Mouse (Mus musculus) C2C12 (cell line): ENCODE data around the gene Mmel1. TPM values are rescaled to one million over a fixed set of nuclear protein-coding genes. Genes with fewer than 3 reads are reported as not detected.

ENCODE experiments used
- H3K27me3 ChIP-seq: one replicate; pipeline ENCODE4 v1.6.1; 2011; ENCODE audit not compliant: control insufficient read depth, insufficient read depth, insufficient read length
- H3K36me3 ChIP-seq: one replicate; pipeline ENCODE4 v1.6.1; 2011; ENCODE audit not compliant: control insufficient read depth, insufficient read depth
- H3K4me3 ChIP-seq: one replicate; pipeline ENCODE4 v1.5.1; 2011; ENCODE audit warnings: mild to moderate bottlenecking, control low read depth; ENCODE audit not compliant: poor library complexity, insufficient read depth, severe bottlenecking
- H3K79me2 ChIP-seq: one replicate; pipeline ENCODE4 v1.6.1; 2011; ENCODE audit not compliant: control insufficient read depth, insufficient read depth
- H3K79me3 ChIP-seq: one replicate; pipeline ENCODE4 v1.6.1; 2011; ENCODE audit warnings: low read depth, control low read depth
- H3ac ChIP-seq: one replicate; pipeline ENCODE3; 2011; ENCODE audit warnings: low read depth; ENCODE audit not compliant: control insufficient read depth, insufficient read length
- CEBPB ChIP-seq: IDR thresholded peaks from one replicate; pipeline ENCODE4 v1.6.1; 2011; ENCODE audit warnings: low read depth, mild to moderate bottlenecking, control low read depth, moderate library complexity
- CTCF ChIP-seq: IDR thresholded peaks from one replicate; pipeline ENCODE4 v1.5.1; 2011; ENCODE audit not compliant: control insufficient read depth, insufficient read depth, insufficient read length
- FOSL1 ChIP-seq: IDR thresholded peaks from one replicate; pipeline ENCODE4 v1.8.0; 2011; ENCODE audit warnings: mild to moderate bottlenecking, low read length; ENCODE audit not compliant: poor library complexity, insufficient read depth, severe bottlenecking
- MAX ChIP-seq: IDR thresholded peaks from one replicate; pipeline ENCODE4 v1.6.1; 2011; ENCODE audit warnings: mild to moderate bottlenecking, control low read depth
- MYOD1 ChIP-seq: IDR thresholded peaks from one replicate; pipeline ENCODE4 v1.6.1; 2011; ENCODE audit warnings: low read depth; ENCODE audit not compliant: control insufficient read depth, insufficient read length
- MYOG ChIP-seq: IDR thresholded peaks from one replicate; pipeline ENCODE4 v1.6.1; 2011; ENCODE audit not compliant: control insufficient read depth, insufficient read length; ENCODE audit errors: extremely low read depth
- USF1 ChIP-seq: IDR thresholded peaks from one replicate; pipeline ENCODE4 v1.6.1; 2011; ENCODE audit warnings: low read depth, mild to moderate bottlenecking, control low read depth, moderate library complexity
- long read RNA-seq, 2 experiments: library from polyadenylated mRNA; unstranded; transcript quantifications; one replicate each; pipeline ENCODE4 v2.0.0; 2019 to 2020
- polyA plus RNA-seq: library from polyadenylated mRNA; unstranded; fragments of >200 nt; fragmentation: generic; extraction: Trizol; gene quantifications from one replicate; pipeline ENCODE4 v1.2.1, GENCODE M21; 2012; ENCODE audit warnings: missing spikeins

The Mmel1 gene
- polyA plus RNA-seq, result 0.04 TPM
- long read RNA-seq, experiment 1, partial matches to known transcripts, result 0 of 1 reads
- long read RNA-seq, experiment 1, other reads (novel, unspliced or antisense), result 1 of 1 reads
- long read RNA-seq, experiment 2, result 0 reads

GRCm38 (mm10) chr4:154869440-154869839 lies at the start of gene Mmel1:
Mmel1 (plus strand) TSS chr4:154869585.
- no peaks in the 10 kb centered on the region for H3K79me2 ChIP-seq
- no peaks in the 10 kb centered on the region for H3K79me3 ChIP-seq
- peaks cover 48% of the 10 kb centered on the region for H3K27me3 ChIP-seq
- no peak within 1 kb of the TSS for H3K4me3 ChIP-seq
- TF ChIP-seq USF1 (no peak), MAX (no peak), FOSL1 (no peak), MYOD1 (no peak), CTCF (no peak), CEBPB (no peak), MYOG (no peak)
- H3ac ChIP-seq, result no peak within 1 kb of the TSS
- no peaks in the 10 kb centered on the region for H3K36me3 ChIP-seq

GRCm38 (mm10) chr4:154825662-154826061 lies 43.7 kb upstream of the Mmel1 start:
- Histone ChIP-seq H3K4me3 (no peak overlapping the region), H3K36me3 (no peaks in the 10 kb centered on the region), H3K27me3 (no peaks in the 10 kb centered on the region), H3ac (no peak overlapping the region), H3K79me3 (no peaks in the 10 kb centered on the region), H3K79me2 (no peaks in the 10 kb centered on the region)
- TF ChIP-seq MYOG (no peak), CEBPB (no peak), USF1 (no peak), CTCF (no peak), MAX (no peak), MYOD1 (no peak), FOSL1 (no peak)

- Histone ChIP-seq H3K79me2 (no peaks in the 10 kb centered on the region), H3ac (no peak overlapping the region), H3K79me3 (no peaks in the 10 kb centered on the region), H3K36me3 (no peaks in the 10 kb centered on the region), H3K27me3 (no peaks in the 10 kb centered on the region), H3K4me3 (no peak overlapping the region)
- TF ChIP-seq USF1 (no peak), MAX (no peak), CEBPB (no peak), FOSL1 (no peak), CTCF (no peak), MYOD1 (no peak), MYOG (no peak)
Measured at GRCm38 (mm10) chr4:154826224-154826623, 43.2 kb upstream of the Mmel1 start.

- Histone ChIP-seq H3K36me3 (no peaks in the 10 kb centered on the region), H3K79me3 (no peaks in the 10 kb centered on the region)
- TF ChIP-seq CEBPB (no peak), USF1 (no peak), MYOD1 (no peak), CTCF (no peak), MYOG (no peak), FOSL1 (no peak)
Measured at GRCm38 (mm10) chr4:154827181-154827580, 42.2 kb upstream of the Mmel1 start.

GRCm38 (mm10) chr4:154827861-154828610 lies 41.3 kb upstream of the Mmel1 start:
- H3K79me2 ChIP-seq, result no peaks in the 10 kb centered on the region
- H3K4me3 ChIP-seq, result no peak overlapping the region

More at GRCm38 (mm10) chr4:154827181-154827580, 42.2 kb upstream of the Mmel1 start:
- Histone ChIP-seq H3K4me3 (no peak overlapping the region), H3K27me3 (no peaks in the 10 kb centered on the region), H3K79me2 (no peaks in the 10 kb centered on the region), H3ac (no peak overlapping the region)

More at GRCm38 (mm10) chr4:154827861-154828610, 41.3 kb upstream of the Mmel1 start:
- no peaks in the 10 kb centered on the region for H3K36me3 ChIP-seq
- no peaks in the 10 kb centered on the region for H3K79me3 ChIP-seq
- TF ChIP-seq MYOD1 (no peak), MYOG (no peak), CEBPB (no peak), FOSL1 (no peak), MAX (no peak), CTCF (no peak), USF1 (no peak)
- no peaks in the 10 kb centered on the region for H3K27me3 ChIP-seq
- no peak overlapping the region for H3ac ChIP-seq
